Mouse (Mus musculus) liver, embryonic 14.5 days (tissue): ENCODE measurements around the gene Gm3250. TPM values are rescaled to one million over a fixed set of nuclear protein-coding genes. Genes with fewer than 3 reads are reported as not detected.
"Not testable (repeated sequence)": the region's sequence is repeated elsewhere in the genome, so short reads cannot be mapped to it uniquely, and the experiment has no call there.

Source experiments
- ATAC-seq: fragments of 200-750 bp; cut with Nextera tagmentation; 2 replicates; pipeline ENCODE4 v1.8.0; 2017; ENCODE audit warnings: moderate number of reproducible peaks, mild to moderate bottlenecking, moderate library complexity; ENCODE audit not compliant: insufficient read depth
- DNase-seq, 3 experiments: peaks; one replicate each; pipeline ENCODE4 v3.0.0-alpha.2; 2012 to 2013; ENCODE audit warnings: low read depth in 3 of 3, low spot score in 3 of 3
- H3K27ac ChIP-seq: fragments of 300-500 bp; sonication (generic); 2 replicates; pipeline ENCODE4 v1.5.1; 2014; ENCODE audit warnings: moderate library complexity, mild to moderate bottlenecking, control low read depth, inconsistent platforms
- H3K27me3 ChIP-seq: fragments of 300-500 bp; sonication (generic); 2 replicates; pipeline ENCODE4 v1.6.1; 2014; ENCODE audit warnings: mild to moderate bottlenecking, low read length, moderate library complexity; ENCODE audit not compliant: control insufficient read depth, insufficient read depth
- H3K36me3 ChIP-seq: fragments of 300-500 bp; sonication (generic); replicated peaks from 2 replicates; pipeline ENCODE4 v1.6.1; 2014; ENCODE audit warnings: low read depth; ENCODE audit not compliant: control insufficient read depth, insufficient read depth
- H3K4me1 ChIP-seq, 2 experiments: fragments of 200-500 bp in 1 of 2; fragments of 300-500 bp in 1 of 2; sonication (generic) in 1 of 2; replicated peaks; 2 replicates each; pipeline ENCODE4 v1.6.1; 2012 to 2014; ENCODE audit warnings: antibody characterized with exemption in 1 of 2, inconsistent platforms in 1 of 2, low read length in 1 of 2; ENCODE audit not compliant: control insufficient read depth in 2 of 2, insufficient read depth in 2 of 2
- H3K4me2 ChIP-seq: fragments of 300-500 bp; sonication (generic); 2 replicates; pipeline ENCODE4 v1.6.1; 2014; ENCODE audit warnings: low read depth, mild to moderate bottlenecking, control low read depth, moderate library complexity
- H3K4me3 ChIP-seq, 2 experiments: fragments of 200-500 bp in 1 of 2; fragments of 300-500 bp in 1 of 2; sonication (generic) in 1 of 2; 2 replicates each; pipeline ENCODE4 v1.5.1; 2012 to 2014; ENCODE audit warnings: low read depth in 2 of 2, low read length in 2 of 2, mild to moderate bottlenecking in 2 of 2, control low read depth in 1 of 2, inconsistent platforms in 1 of 2, moderate library complexity in 1 of 2; ENCODE audit not compliant: insufficient read depth in 1 of 2
- H3K9ac ChIP-seq: fragments of 300-500 bp; sonication (generic); replicated peaks from 2 replicates; pipeline ENCODE4 v1.6.1; 2014; ENCODE audit warnings: mild to moderate bottlenecking, control low read depth, moderate library complexity
- H3K9me3 ChIP-seq: fragments of 300-500 bp; sonication (generic); 2 replicates; pipeline ENCODE4 v1.6.1; 2016; ENCODE audit warnings: low read length, mixed read lengths; ENCODE audit not compliant: control insufficient read depth
- CTCF ChIP-seq: IDR thresholded peaks from 2 replicates; pipeline ENCODE4 v1.5.1; 2016; ENCODE audit warnings: antibody characterized with exemption, low read depth, control low read depth
- EP300 ChIP-seq: IDR thresholded peaks from 2 replicates; pipeline ENCODE4 v1.6.1; 2016; ENCODE audit warnings: antibody characterized with exemption, low read depth
- WGBS: fragments of 180-500 bp; shearing (Covaris S2); extraction: QIAGEN DNeasy Blood & Tissue Kit; methylation state at CpG from one replicate; pipeline ENCODE4 v1.1.7; 2014; ENCODE audit not compliant: insufficient replicate concordance; 5-methylcytosine and 5-hydroxymethylcytosine counted together
- polyA plus RNA-seq, 2 experiments: library from polyadenylated mRNA; depleted of rRNA in 1 of 2; stranded (reverse) in 1 of 2; unstranded in 1 of 2; fragments of >200 nt; fragmentation: Nextera tagmentation in 1 of 2; extraction: Ambion mirVana in 1 of 2; gene quantifications; 2 replicates each; pipeline versions ENCODE4 v1.2.1 to v1.2.3; 2012 to 2014

Gm3250 gene
- polyA plus RNA-seq (2012; rRNA removed) (not detected in 2 replicates), polyA plus RNA-seq (2014; fragmentation: Nextera tagmentation; extraction: Ambion mirVana) (not detected in 2 replicates)

GRCm38 (mm10) chr10:77782442-77782841, at the start of gene Gm3250:
Gm3250 (minus strand) TSS chr10:77782542.
- H3K4me2 ChIP-seq, H3K27me3 ChIP-seq, ATAC-seq, H3K9me3 ChIP-seq, H3K36me3 ChIP-seq, H3K4me3 ChIP-seq, H3K27ac ChIP-seq, H3K4me1 ChIP-seq, H3K9ac ChIP-seq, DNase-seq: not testable (repeated sequence)
- WGBS, result 50% methylated on average over 1 of the region's 1 CpGs

GRCm38 (mm10) chr10:77826951-77827350, 44.6 kb upstream of the Gm3250 start, which contains the start of gene Krtap10-4:
Krtap10-4 (minus strand) TSS chr10:77827095.
- no peaks in the 10 kb centered on the region for H3K9me3 ChIP-seq
- no peak within 1 kb of the TSS for H3K4me2 ChIP-seq
- no peak within 1 kb of the TSS for H3K27ac ChIP-seq
- TF ChIP-seq CTCF (no peak), EP300 (no peak)
- H3K4me1 ChIP-seq, result no peaks in the 10 kb centered on the region
- no peaks in the 10 kb centered on the region for H3K27me3 ChIP-seq
- no peak within 1 kb of the TSS for H3K9ac ChIP-seq
- H3K36me3 ChIP-seq, result no peaks in the 10 kb centered on the region
- DNase-seq (no peak), ATAC-seq (no peak)
- WGBS, result 49% methylated on average over 6 of the region's 6 CpGs
- H3K4me3 ChIP-seq, result no peak within 1 kb of the TSS

GRCm38 (mm10) chr10:77819203-77819602, 36.9 kb upstream of the Gm3250 start:
- Histone ChIP-seq H3K4me3 (no peak overlapping the region), H3K9me3 (no peaks in the 10 kb centered on the region), H3K36me3 (no peaks in the 10 kb centered on the region), H3K9ac (no peak overlapping the region), H3K4me2 (no peak overlapping the region), H3K27ac (no peak overlapping the region), H3K27me3 (no peaks in the 10 kb centered on the region), H3K4me1 (no peaks in the 10 kb centered on the region)
- WGBS, result 40% methylated on average over 4 of the region's 4 CpGs
- no peak for DNase-seq
- no peak for ATAC-seq
- TF ChIP-seq CTCF (no peak), EP300 (no peak)

- no peaks in the 10 kb centered on the region for H3K9me3 ChIP-seq
- 82% methylated on average over 4 of the region's 4 CpGs for WGBS
- H3K27ac ChIP-seq, result no peak overlapping the region
- ATAC-seq (no peak), DNase-seq (no peak)
- no peak overlapping the region for H3K4me3 ChIP-seq
- TF ChIP-seq EP300 (no peak), CTCF (no peak)
- H3K4me2 ChIP-seq, result no peak overlapping the region
- no peaks in the 10 kb centered on the region for H3K27me3 ChIP-seq
- H3K4me1 ChIP-seq, result no peaks in the 10 kb centered on the region
- no peaks in the 10 kb centered on the region for H3K36me3 ChIP-seq
- H3K9ac ChIP-seq, result no peak overlapping the region
Observed at GRCm38 (mm10) chr10:77818523-77818922, 36.2 kb upstream of the Gm3250 start.

- Histone ChIP-seq H3K36me3 (no peaks in the 10 kb centered on the region), H3K4me1 (no peaks in the 10 kb centered on the region), H3K27ac (no peak overlapping the region), H3K4me3 (no peak overlapping the region), H3K9me3 (no peaks in the 10 kb centered on the region), H3K27me3 (no peaks in the 10 kb centered on the region), H3K9ac (no peak overlapping the region), H3K4me2 (no peak overlapping the region)
- ATAC-seq (no peak), DNase-seq (no peak)
- TF ChIP-seq EP300, result no peak
- peak; percentile 75 for TF ChIP-seq CTCF
- 17% methylated on average over 5 of the region's 5 CpGs for WGBS
Observed at GRCm38 (mm10) chr10:77815514-77815913, 33.2 kb upstream of the Gm3250 start.
